Mouse (Mus musculus): Measurements from ENCODE around the gene Krt34. TPM values are rescaled to one million over a fixed set of nuclear protein-coding genes. Genes with fewer than 3 reads are reported as not detected.

The Krt34 gene
- polyA plus RNA-seq, 1 experiment: not detected

DNA sequence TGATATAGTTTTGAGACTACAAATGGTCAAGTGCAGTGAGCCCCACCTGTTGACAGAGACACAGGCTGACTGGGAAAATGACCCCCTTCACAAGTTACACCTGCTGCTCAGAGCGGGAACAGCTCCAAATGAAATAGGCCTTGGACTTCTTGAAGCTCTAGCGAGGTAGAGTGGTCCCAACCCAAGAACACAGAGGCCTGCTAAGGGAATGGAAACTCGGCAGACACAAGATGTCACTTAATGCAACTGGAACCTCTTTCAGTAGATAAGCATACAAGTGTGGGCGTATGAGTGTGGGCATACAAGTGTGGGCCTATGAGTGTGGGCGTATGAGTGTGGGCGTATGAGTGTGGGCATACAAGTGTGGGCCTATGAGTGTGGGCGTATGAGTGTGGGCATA, 42.3 kb downstream of the Krt34 start:
- no peak for DNase-seq (ENCODE audit: low spot score)

DNA sequence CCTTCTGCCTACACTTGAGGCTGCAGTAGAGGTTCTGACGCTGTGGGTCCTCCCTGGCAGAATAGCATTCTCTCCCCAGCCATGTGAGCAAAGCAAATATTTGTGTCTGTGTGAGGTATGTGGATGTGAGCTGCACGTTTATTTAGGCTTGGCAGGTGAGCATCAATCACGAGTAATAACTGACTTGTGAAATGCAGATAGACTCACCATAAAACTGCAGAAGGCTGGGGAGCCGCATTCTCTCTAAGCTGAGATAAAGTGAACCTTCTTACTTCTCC, 47.0 kb downstream of the Krt34 start:
- DNase-seq (ENCODE audit: low spot score): no peak

DNA sequence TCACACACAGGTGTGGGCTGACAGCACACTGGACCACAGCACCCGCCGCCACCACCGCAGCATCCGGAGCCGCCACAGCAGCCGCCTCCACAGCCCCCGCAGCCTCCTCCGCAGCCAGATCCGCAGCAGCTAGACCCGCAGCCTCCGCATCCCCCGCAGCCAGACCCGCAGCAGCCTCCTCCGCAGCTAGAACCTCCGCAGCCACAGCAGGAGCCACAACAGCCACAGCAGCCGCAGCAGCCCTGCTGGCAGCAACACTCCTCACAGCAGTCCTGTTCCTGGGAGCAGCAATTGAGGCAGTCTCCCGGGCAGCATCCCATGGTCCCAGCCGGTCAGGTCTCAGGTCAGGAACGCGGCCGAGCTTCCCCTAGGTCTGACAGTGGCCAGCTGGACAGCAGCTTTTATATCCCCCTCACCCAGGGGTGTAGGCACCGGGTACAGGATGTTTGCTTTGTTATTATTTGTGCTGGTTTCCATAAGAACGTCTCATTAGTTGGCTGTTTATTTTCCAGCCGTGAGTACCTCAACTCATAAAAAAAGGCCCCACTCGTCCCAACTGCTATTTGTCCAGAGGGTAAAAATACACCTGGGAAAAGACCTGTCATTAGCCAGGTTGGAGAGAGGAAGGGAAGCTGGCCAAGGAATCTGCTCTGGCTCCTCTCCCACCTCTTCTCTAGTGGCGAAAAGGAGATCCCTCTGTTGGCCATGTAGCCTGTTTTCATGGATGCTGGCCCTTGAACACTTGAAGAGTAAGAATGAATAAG, 47.6 kb downstream of the Krt34 start, which contains the start of gene Krtap17-1:
Gene Krtap17-1 (minus strand): TSS at position 375 of the 764 bp plus-strand sequence.
- no peak for DNase-seq (ENCODE audit: low spot score)

DNA sequence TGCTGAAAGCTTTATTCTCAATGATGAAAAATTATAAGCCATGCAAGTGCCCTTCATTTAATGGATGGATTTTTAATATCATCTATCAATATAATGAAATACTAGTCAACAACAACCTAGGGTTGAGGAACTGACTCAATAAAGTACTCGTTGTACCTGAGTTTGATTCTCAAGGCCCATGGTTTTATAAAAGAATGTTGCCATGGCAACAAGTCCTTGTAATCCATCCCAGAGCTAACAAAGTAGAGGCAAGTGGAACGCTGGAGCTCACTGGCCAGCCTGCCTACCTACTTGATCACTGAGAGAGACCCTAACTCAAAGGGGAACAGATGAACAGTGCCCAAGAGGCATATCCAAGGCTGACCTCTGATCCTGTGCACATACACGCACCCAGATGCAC, 50.8 kb downstream of the Krt34 start:
- DNase-seq (ENCODE audit: low spot score): no peak

DNA sequence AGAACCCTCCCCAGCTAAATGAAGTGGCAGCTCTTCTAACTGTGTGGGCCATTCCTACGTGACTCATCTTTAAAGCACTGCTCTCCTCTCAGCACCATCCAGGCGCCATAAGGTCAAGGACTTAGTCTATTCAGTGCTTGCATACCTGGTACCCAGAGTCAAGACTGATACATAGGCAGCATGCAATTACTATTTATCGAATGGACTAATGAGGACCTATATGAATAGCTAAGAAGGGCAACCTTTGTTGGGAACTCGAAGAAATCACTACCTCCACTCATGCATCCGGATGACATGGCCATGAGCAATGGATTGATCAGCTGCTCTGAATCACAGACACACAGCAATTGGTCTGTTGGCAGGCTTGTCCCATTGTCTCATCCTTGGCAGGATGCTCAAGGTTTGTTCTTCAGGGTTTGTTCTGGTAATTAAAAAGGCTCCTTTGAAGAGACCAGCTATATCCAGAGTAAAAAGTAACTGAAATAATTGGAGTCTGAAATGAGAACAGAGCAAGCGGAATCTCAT, 51.4 kb downstream of the Krt34 start:
- no peak for DNase-seq (ENCODE audit: low spot score)

DNA sequence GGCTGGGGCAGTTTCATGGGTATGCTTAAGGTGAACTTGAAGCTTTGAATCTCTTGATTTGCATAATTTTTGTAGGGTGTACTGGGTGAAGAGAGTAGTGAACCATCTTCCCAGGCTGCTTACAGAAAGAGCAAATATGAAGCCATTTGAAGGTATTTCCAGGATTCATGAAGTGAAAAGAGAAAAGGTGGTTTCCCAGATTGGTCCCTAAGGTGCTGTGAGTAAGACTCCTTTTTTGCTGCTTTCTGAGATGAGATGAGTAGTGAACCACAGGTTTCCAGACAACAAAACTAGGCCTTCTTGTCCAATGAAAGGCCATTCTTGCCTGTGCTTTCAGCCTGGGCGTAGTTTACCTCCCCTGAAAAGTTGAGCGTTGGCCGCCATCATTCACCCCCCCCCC, 52.8 kb downstream of the Krt34 start:
- DNase-seq (ENCODE audit: low spot score): no peak

Other genes with a start within 250 kb of the Krt34 start
- gene Gm11596, start 248.1 kb downstream of the Krt34 start, polyA plus RNA-seq (2012; rRNA removed): 0.06 TPM in 1 of 2 replicates, not detected in the other
- 0.08 TPM in 1 of 2 replicates, not detected in the other for gene Gm11569, start 242.6 kb downstream of the Krt34 start, polyA plus RNA-seq (2012; rRNA removed)
- gene Gm11554, start 237.1 kb downstream of the Krt34 start, polyA plus RNA-seq (2012; rRNA removed): not detected in 2 replicates
- 0.18 and 0.24 TPM in 2 replicates for gene Krtap4-13, start 231.7 kb downstream of the Krt34 start, polyA plus RNA-seq (2012; rRNA removed)
- gene Gm11564, start 225.9 kb downstream of the Krt34 start, polyA plus RNA-seq (2012; rRNA removed): not detected in 2 replicates
- gene 2300003K06Rik, start 203.5 kb downstream of the Krt34 start, polyA plus RNA-seq (2012; rRNA removed): not detected in 2 replicates
- gene Krtap4-16, start 189.9 kb downstream of the Krt34 start, polyA plus RNA-seq (2012; rRNA removed): 0.07 and 0.08 TPM in 2 replicates
- gene Gm11568, start 183.6 kb downstream of the Krt34 start, polyA plus RNA-seq (2012; rRNA removed): not detected in 2 replicates
- gene Gm11559, start 177.1 kb downstream of the Krt34 start, polyA plus RNA-seq (2012; rRNA removed): not detected in 2 replicates
- not detected in 2 replicates for gene Krtap9-1, start 168.2 kb downstream of the Krt34 start, polyA plus RNA-seq (2012; rRNA removed)
- gene Gm11567, start 162.4 kb downstream of the Krt34 start, polyA plus RNA-seq (2012; rRNA removed): not detected in 2 replicates
- gene Krtap31-1, start 133.6 kb downstream of the Krt34 start, polyA plus RNA-seq (2012; rRNA removed): not detected in 2 replicates
- not detected in 2 replicates for gene Gm11565, start 126.8 kb downstream of the Krt34 start, polyA plus RNA-seq (2012; rRNA removed)
- gene Krtap31-2, start 105.3 kb downstream of the Krt34 start, polyA plus RNA-seq (2012; rRNA removed): not detected in 2 replicates
- not detected in 2 replicates for gene Krtap9-5, start 93.1 kb downstream of the Krt34 start, polyA plus RNA-seq (2012; rRNA removed)
- gene Krtap29-1, start 62.5 kb downstream of the Krt34 start, polyA plus RNA-seq (2012; rRNA removed): not detected in 2 replicates
- not detected in 2 replicates for gene Krtap16-1, start 55.0 kb downstream of the Krt34 start, polyA plus RNA-seq (2012; rRNA removed)
- gene Krtap17-1, start 47.6 kb downstream of the Krt34 start, polyA plus RNA-seq (2012; rRNA removed): not detected in 2 replicates
- gene Krt33a, start 25.3 kb downstream of the Krt34 start, polyA plus RNA-seq (2012; rRNA removed): 0.04 and 0.11 TPM in 2 replicates
- gene Krt33b, start 11.7 kb downstream of the Krt34 start, polyA plus RNA-seq (2012; rRNA removed): not detected in 2 replicates
- gene Krt31, start 9.0 kb upstream of the Krt34 start, polyA plus RNA-seq (2012; rRNA removed): not detected in 2 replicates
- gene Krt32, start 46.7 kb upstream of the Krt34 start, polyA plus RNA-seq (2012; rRNA removed): not detected in 2 replicates
- gene Krt35, start 54.7 kb upstream of the Krt34 start, polyA plus RNA-seq (2012; rRNA removed): 0.04 and 0.06 TPM in 2 replicates
- gene Krt36, start 64.1 kb upstream of the Krt34 start, polyA plus RNA-seq (2012; rRNA removed): 0.22 and 0.33 TPM in 2 replicates
- 0.37 and 0.91 TPM in 2 replicates for gene Krt13, start 80.0 kb upstream of the Krt34 start, polyA plus RNA-seq (2012; rRNA removed)
- gene Krt15, start 94.4 kb upstream of the Krt34 start, polyA plus RNA-seq (2012; rRNA removed): 622 and 677 TPM in 2 replicates
- 814 and 933 TPM in 2 replicates for gene Krt19, start 107.1 kb upstream of the Krt34 start, polyA plus RNA-seq (2012; rRNA removed)
- gene Krt9, start 151.7 kb upstream of the Krt34 start, polyA plus RNA-seq (2012; rRNA removed): not detected in 2 replicates
- gene Krt14, start 166.0 kb upstream of the Krt34 start, polyA plus RNA-seq (2012; rRNA removed): 0.91 and 1.7 TPM in 2 replicates
- gene Krt16, start 207.3 kb upstream of the Krt34 start, polyA plus RNA-seq (2012; rRNA removed): not detected in 2 replicates
- gene Krt17, start 219.5 kb upstream of the Krt34 start, polyA plus RNA-seq (2012; rRNA removed): 0.44 and 0.61 TPM in 2 replicates
- gene Krt42, start 228.3 kb upstream of the Krt34 start, polyA plus RNA-seq (2012; rRNA removed): not detected in 2 replicates